Mouse (Mus musculus) layer of hippocampus, adult 2 months (tissue): ENCODE measurements around the gene Pdcd10. TPM values are rescaled to one million over a fixed set of nuclear protein-coding genes. Genes with fewer than 3 reads are reported as not detected.

Experiments used
- DNase-seq, 2 experiments: peaks; one replicate each; pipeline ENCODE4 v3.0.0; 2022; ENCODE audit warnings: low spot score in 2 of 2
- H3K27ac ChIP-seq: fragments of 200-600 bp; 2 replicates; pipeline ENCODE4 v1.8.1; 2022
- H3K4me3 ChIP-seq: fragments of 200-600 bp; 2 replicates; pipeline ENCODE4 v1.8.1; 2022; ENCODE audit warnings: mild to moderate bottlenecking
- CTCF ChIP-seq: fragments of 200-600 bp; conservative IDR thresholded peaks from 2 replicates; pipeline ENCODE4 v1.8.1; 2022; ENCODE audit warnings: antibody characterized with exemption, mild to moderate bottlenecking, moderate library complexity
- long read RNA-seq, 2 experiments: library from polyadenylated mRNA; stranded (forward); transcript quantifications; one replicate each; pipeline ENCODE4 v2.0.0; 2021; ENCODE audit warnings: borderline mapping rate in 2 of 2
- total RNA-seq, 2 experiments: library from RNA; stranded (reverse); gene quantifications; 2 replicates each; pipeline ENCODE4 v1.2.3; 2021

Pdcd10 gene
- total RNA-seq, result 10 to 100 TPM; 58.3 to 62.9 TPM
- long read RNA-seq, experiment 1, transcript Pdcd10-205 (8 exons, 1,927 nt), result major isoform, 40 of 45 reads
- long read RNA-seq, experiment 1, partial matches to known transcripts, result 0 of 45 reads
- long read RNA-seq, experiment 1, other reads (novel, unspliced or antisense), result 3 of 45 reads
- long read RNA-seq, experiment 2, transcript Pdcd10-205 (8 exons, 1,927 nt), result major isoform, 64 of 68 reads
- long read RNA-seq, experiment 2, partial matches to known transcripts, result 1 of 68 reads
- long read RNA-seq, experiment 2, other reads (novel, unspliced or antisense), result 1 of 68 reads

GRCm38 (mm10) chr3:75556695-75557291 is at the start of gene Pdcd10:
Gene Pdcd10, minus strand, starts transcription at chr3:75556856.
- Histone ChIP-seq H3K4me3 (peak within 1 kb of the TSS; percentile 75), H3K27ac (peak within 1 kb of the TSS; percentile 96)
- peak; percentile 53 for TF ChIP-seq CTCF
- peak; percentile 97 to 100 for DNase-seq

DNA sequence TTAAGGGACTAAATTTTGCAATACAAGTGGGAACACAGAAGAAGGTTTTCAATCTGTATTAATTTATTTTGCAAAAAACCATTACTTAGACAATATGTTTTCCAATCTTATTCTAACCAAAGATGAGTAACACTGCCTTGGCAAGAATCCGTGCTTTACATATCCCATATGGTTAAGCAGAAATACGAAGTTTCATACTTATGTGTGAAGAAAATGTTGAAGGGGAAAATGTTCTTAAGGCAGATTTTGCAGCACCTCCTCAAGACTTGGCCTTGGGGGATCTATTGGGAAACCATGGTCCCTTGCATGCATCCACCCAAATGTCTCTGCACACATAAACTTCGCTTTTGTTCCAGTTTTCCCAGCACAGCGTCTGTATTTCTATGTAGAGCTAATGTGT is 28.2 kb upstream of the Pdcd10 start:
- peak overlapping the region; percentile 53 for H3K27ac ChIP-seq
- no peak for TF ChIP-seq CTCF
- DNase-seq, result peak; percentile 21 to 34
- no peak overlapping the region for H3K4me3 ChIP-seq

DNA sequence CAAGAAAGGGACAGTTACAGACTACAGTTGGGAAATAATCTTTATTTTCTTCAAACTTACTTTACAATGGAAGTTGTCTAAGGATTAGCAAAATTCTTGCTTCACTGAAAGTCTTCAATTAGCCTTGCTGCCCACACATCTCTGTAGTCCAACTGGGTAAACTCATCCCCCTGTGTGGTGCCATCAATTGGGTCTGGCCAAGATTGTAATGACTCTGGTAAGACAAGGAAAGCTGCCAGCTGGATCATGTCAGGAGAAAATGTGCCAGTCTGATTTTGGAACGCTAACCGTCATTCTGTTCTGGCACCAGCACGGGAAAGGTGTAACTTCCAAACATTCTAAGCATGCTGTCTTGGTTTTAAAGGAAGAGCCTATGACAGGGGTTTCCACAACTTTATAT is 26.6 kb upstream of the Pdcd10 start:
- Histone ChIP-seq H3K4me3 (no peak overlapping the region), H3K27ac (peak overlapping the region; percentile 19; the same call in 1 of the 2 replicates)
- DNase-seq, result peak in 1 of 2 experiments; percentile 21
- no peak for TF ChIP-seq CTCF

DNA sequence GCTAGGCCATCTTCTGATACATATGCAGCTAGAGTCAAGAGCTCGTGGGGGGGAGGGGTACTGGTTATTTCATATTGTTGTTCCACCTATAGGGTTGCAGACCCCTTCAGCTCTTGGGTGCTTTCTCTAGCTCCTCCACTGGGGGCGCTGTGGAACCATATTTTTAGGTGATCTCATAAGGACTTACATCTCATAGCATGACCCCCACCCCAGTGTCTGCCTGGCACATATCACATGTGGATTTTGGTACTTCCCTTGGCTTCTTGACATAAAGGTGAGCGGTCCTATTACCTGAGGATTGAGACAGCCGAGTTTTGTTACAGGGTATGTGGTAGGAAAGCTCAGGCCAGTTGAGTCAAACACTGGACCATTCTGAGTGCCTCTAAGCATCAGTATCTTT is 22.7 kb upstream of the Pdcd10 start:
- Histone ChIP-seq H3K27ac (no peak overlapping the region), H3K4me3 (no peak overlapping the region)
- DNase-seq, result no peak
- peak; percentile 60 for TF ChIP-seq CTCF

- no peak for DNase-seq
- TF ChIP-seq CTCF, result no peak
- no peak overlapping the region for H3K4me3 ChIP-seq
- H3K27ac ChIP-seq, result no peak overlapping the region
These were observed 18.9 kb upstream of the Pdcd10 start for GRCm38 (mm10) chr3:75575582-75575981.

DNA sequence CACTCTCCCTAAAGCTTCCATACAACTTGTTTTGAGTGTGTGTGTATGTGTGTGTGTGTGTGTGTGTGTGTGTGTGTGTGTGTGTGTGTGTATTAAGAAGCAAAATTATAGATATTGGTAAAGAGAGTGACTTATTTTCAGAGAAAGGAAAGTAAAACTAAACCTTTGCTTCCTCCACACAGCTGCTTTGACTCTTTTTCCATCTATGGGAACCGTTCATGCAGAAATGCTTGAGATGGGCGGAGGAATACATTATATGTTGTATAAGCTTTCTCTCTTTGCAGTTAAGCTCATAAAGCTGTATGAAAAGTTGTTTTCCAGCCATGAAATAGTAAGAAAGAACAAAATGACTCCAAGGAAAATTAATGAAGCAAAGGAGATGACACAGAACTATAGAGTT is 17.4 kb upstream of the Pdcd10 start:
- Histone ChIP-seq H3K27ac (no peak overlapping the region), H3K4me3 (no peak overlapping the region)
- no peak for DNase-seq
- no peak for TF ChIP-seq CTCF

DNA sequence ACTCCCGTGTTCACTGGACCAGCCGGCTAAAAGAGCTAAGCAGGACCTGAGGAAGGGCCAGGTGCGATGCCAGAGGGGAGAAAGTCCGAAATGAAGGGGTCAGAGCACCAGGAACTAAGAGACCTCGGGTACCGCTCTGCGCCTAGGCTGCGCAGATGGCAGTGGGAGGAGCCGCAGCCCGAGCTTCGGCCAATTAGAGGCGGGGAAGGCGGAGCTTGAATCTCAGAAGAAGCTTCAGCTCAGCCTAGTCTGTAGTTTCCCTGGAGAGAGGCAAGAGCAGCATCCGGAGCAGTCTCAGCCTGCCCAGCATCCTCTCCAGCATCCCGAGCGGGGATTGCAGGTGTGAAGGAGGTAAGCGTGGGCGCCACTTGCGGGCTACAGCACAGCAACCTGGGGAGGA is 636 bp upstream of the Pdcd10 start, which contains the start of gene Serpini1:
Serpini1 (plus strand) TSS at position 256 of the 400 bp plus-strand sequence.
- TF ChIP-seq CTCF, result no peak
- peak; percentile 89 to 92 for DNase-seq
- Histone ChIP-seq H3K27ac (peak within 1 kb of the TSS; percentile 96), H3K4me3 (peak within 1 kb of the TSS; percentile 75)

DNA sequence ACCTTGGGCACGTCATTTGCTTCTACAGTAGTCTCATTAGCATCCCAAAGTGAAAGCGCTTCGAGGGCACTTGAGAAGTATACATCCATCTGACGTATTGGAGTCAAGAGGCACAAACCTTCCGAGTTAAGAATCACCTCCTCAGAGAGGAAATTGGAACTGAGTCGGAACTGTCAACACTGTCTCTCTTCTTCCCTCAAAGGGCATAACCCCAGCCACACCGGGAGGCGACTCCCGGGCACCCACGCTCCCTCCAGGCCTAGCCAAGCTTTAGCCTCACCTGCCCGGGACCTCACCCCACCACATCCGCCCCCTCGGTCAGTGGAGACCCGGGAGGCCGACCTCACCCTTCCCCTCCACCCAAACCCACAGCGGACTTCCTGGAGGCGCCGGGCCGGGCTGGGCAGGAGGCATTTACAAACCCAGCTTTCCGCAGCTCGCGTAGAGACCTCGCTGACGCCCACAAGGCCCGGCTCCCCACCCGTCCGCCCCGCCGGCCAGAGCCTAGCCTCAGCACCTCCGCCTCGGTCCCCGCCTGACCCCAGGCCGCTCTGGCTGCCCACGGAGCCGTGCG is 448 bp downstream of the Pdcd10 start:
- no peak for TF ChIP-seq CTCF
- Histone ChIP-seq H3K27ac (peak overlapping the region; percentile 95), H3K4me3 (peak overlapping the region; percentile 75)
- no peak for DNase-seq

GRCm38 (mm10) chr3:75551248-75551647 is 5.4 kb downstream of the Pdcd10 start:
- Histone ChIP-seq H3K4me3 (no peak overlapping the region), H3K27ac (no peak overlapping the region)
- no peak for DNase-seq
- TF ChIP-seq CTCF, result no peak

GRCm38 (mm10) chr3:75544287-75544686 is 12.4 kb downstream of the Pdcd10 start:
- Histone ChIP-seq H3K27ac (no peak overlapping the region), H3K4me3 (no peak overlapping the region)
- TF ChIP-seq CTCF, result no peak
- no peak for DNase-seq

GRCm38 (mm10) chr3:75542852-75543251 is 13.8 kb downstream of the Pdcd10 start:
- DNase-seq, result no peak
- Histone ChIP-seq H3K27ac (no peak overlapping the region), H3K4me3 (no peak overlapping the region)
- TF ChIP-seq CTCF, result no peak

DNA sequence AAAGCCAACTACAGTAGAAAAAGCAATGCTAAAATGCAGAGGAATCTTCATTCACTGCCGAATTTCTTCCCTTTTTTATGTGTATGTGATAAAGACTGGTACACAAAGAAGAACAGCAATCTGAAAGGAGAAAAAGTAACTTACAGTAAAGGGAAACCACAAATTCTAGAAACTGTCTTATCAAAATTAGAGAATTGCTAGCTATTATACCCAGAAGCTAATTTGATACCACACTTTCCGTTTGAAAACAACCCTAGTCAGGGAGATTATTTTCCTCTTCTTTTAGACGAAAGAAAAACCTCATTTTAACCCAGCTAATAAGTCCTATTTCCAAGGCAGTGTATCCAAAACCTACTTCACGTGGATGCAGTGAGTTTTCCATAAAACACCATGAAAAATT is 15.4 kb downstream of the Pdcd10 start:
- DNase-seq, result no peak
- no peak for TF ChIP-seq CTCF
- Histone ChIP-seq H3K27ac (no peak overlapping the region), H3K4me3 (no peak overlapping the region)

DNA sequence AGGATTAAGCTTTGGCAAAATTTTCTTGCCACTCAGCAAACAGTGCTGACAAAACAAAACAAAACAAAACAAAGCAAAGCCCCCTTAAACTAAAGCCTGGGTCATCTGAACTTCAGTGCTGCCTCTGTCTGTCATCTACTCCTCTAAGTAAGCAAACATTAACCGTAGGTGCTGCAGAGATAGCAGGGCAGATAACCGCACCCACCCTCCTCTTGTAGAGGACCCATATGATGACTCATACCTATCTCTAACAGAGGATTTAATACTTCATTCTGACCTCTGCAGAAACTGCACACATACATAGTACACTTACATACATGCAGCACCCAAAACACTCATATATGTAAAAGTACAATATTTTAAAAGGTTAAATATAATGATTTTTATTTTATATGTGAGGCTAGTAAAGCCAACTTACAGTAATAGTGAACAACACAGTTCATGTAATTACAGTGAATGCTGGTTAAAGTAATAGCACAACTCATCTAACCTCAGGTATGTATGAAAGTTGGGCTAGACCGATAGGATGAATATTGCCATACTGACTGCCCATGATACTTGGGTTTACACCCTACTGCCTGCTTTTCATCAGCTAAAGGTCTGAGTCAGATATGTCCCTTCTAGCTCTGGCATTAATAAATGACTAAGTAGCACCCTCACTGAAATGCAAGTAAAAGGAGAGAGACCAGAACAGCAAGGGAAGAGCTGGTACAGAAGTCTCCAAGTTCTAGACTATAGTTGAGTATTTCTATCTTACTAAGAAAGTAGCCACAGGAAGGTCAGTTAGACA is 22.4 kb downstream of the Pdcd10 start:
- no peak for DNase-seq
- no peak overlapping the region for H3K4me3 ChIP-seq
- no peak overlapping the region for H3K27ac ChIP-seq
- TF ChIP-seq CTCF, result no peak
